Mouse (Mus musculus) left cerebral cortex, postnatal 4 days (tissue): Measurements from ENCODE around the gene Inpp4b. TPM values are rescaled to one million over a fixed set of nuclear protein-coding genes. Genes with fewer than 3 reads are reported as not detected.

ENCODE experiments used
- DNase-seq: peaks from one replicate; pipeline ENCODE4 v3.0.0-alpha.2; 2022
- intact Hi-C: fragments of 180-260 bp; cut with DNase I; formaldehyde crosslinking; loops from one replicate; pipeline ENCODE4 v1.15.1; 2025
- total RNA-seq, 2 experiments: library from RNA; stranded (reverse); gene quantifications; 2 replicates each; pipeline ENCODE4 v1.2.3; 2021

Inpp4b gene
- total RNA-seq, 2 experiments from 2014 or later: 8.1 to 9.8 TPM

GRCm38 (mm10) chr8:82093274-82093673, 750.9 kb downstream of the Inpp4b start:
- intact Hi-C loops: no loop called here
- no peak for DNase-seq

GRCm38 (mm10) chr8:82104560-82104959, 762.2 kb downstream of the Inpp4b start:
- intact Hi-C loops: no loop called here
- no peak for DNase-seq

GRCm38 (mm10) chr8:82106131-82106530, 763.8 kb downstream of the Inpp4b start:
- DNase-seq: no peak
- intact Hi-C loops: no loop called here

GRCm38 (mm10) chr8:82150272-82150671, 807.9 kb downstream of the Inpp4b start:
- intact Hi-C loops: no loop called here
- no peak for DNase-seq

GRCm38 (mm10) chr8:82157928-82158327, 815.6 kb downstream of the Inpp4b start:
- no peak for DNase-seq
- intact Hi-C loops: no loop called here
